Mouse (Mus musculus): Measurements from ENCODE around the gene Uvssa. TPM values are rescaled to one million over a fixed set of nuclear protein-coding genes. Genes with fewer than 3 reads are reported as not detected.

The Uvssa gene
- total RNA-seq, 4 experiments from 2014 or later = 6.1 to 18.4 (median 13.6) TPM

GRCm38 (mm10) chr5:33442927-33443710 lies 64.8 kb downstream of the Uvssa start:
- peak; percentile 7 for DNase-seq

GRCm38 (mm10) chr5:33443794-33444193 lies 65.4 kb downstream of the Uvssa start:
- DNase-seq = no peak

GRCm38 (mm10) chr5:33455737-33456136 lies 77.4 kb downstream of the Uvssa start:
- no peak for DNase-seq

- no peak for DNase-seq
These were observed 79.8 kb downstream of the Uvssa start for GRCm38 (mm10) chr5:33458132-33458622.

- DNase-seq = no peak
These were observed 80.8 kb downstream of the Uvssa start for GRCm38 (mm10) chr5:33459111-33459510.

DNA sequence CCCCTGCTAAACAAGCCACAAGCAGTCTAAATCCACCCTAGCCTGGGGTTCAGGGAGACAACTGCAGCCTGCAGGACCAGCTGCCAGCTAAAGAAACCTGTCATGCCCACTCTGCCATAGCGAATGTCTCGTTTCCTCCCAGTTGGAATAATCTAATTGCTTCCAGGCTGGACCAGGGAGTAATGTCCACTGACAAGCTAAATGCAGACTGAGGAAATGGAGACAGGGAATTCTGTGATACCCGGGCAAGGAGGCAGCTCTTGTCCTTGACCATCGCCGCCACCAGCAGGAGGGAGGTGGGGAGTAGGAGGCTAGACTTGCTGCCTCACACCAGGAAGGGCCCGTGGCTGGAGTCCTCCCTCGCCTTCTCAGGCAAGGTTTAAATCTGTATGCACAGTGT lies 86.0 kb downstream of the Uvssa start:
- DNase-seq = no peak

DNA sequence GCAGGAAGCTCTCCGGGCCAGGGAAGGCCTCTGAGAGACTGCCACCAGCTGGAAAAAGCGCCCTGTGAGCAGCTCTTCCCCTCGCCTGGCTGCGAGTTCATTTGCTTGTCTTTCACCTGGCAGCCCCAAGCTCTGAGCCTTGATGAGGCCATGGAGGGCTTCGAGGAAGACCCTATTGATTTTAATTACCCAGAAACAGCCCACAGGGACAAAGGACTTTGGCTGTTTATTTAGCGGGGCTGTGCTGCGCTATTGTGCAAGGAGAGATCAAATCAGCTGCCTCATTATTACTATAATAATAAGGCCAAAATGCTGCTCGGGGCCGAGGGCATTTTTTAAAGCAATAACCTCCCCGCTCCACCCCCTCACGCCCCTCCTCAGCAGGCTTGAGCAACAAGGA lies 87.1 kb downstream of the Uvssa start:
- no peak for DNase-seq

Other genes starting within 250 kb of the Uvssa start
- 1 to 10 TPM in 1 of 4 experiments, under 1 TPM in 3; 0.68 to 1.7 (median 0.78) TPM for gene Spon2, start 160.1 kb upstream of the Uvssa start, total RNA-seq (2022)
- 100 to 1,000 TPM; 226 to 255 (median 255) TPM for gene Ctbp1, start 103.6 kb upstream of the Uvssa start, total RNA-seq (2022)
- gene Maea, start 43.0 kb upstream of the Uvssa start, total RNA-seq (2022) = 100 to 1,000 TPM; 124 to 132 (median 127) TPM
- not detected for gene Nkx1-1, start 55.4 kb downstream of the Uvssa start, total RNA-seq (2022)

Measured in adrenal gland, adult 8-10 months (tissue).